Mouse (Mus musculus) testis, adult 2 months (tissue): ENCODE measurements around the gene Fbxw17.

ENCODE experiments used
- CTCF ChIP-seq: fragments of 200-500 bp; IDR thresholded peaks from 2 replicates; pipeline ENCODE4 v1.5.1; 2012; ENCODE audit warnings: low read depth, mild to moderate bottlenecking, inconsistent platforms, low read length, moderate library complexity; ENCODE audit not compliant: control insufficient read depth, insufficient read depth, insufficient replicate concordance
- POLR2A ChIP-seq: fragments of 200-500 bp; IDR thresholded peaks from 2 replicates; pipeline ENCODE4 v1.6.1; 2012; ENCODE audit warnings: low read depth, mild to moderate bottlenecking, inconsistent platforms, low read length, moderate library complexity; ENCODE audit not compliant: control insufficient read depth

GRCm38 (mm10) chr13:50464621-50465562 lies 47.2 kb downstream of the Fbxw17 start:
- TF ChIP-seq CTCF, result 0 out of 2 replicates have a peak, but pooled peaks have one; percentile 13
- peak; percentile 56 for TF ChIP-seq POLR2A
